Mouse (Mus musculus) thymus, adult 2 months (tissue): Measurements from ENCODE around the gene Actg2.

ENCODE experiments used
- CTCF ChIP-seq: fragments of 200-500 bp; IDR thresholded peaks from 2 replicates; pipeline ENCODE4 v1.5.1; 2012; ENCODE audit warnings: mild to moderate bottlenecking, control low read depth, low read length, moderate library complexity, borderline replicate concordance; ENCODE audit not compliant: control insufficient read depth, poor library complexity, insufficient read depth; ENCODE audit errors: extremely low read depth
- POLR2A ChIP-seq: fragments of 200-500 bp; IDR thresholded peaks from 2 replicates; pipeline ENCODE4 v1.6.1; 2012; ENCODE audit warnings: mild to moderate bottlenecking, low read length, control low read depth, moderate library complexity; ENCODE audit not compliant: control insufficient read depth, poor library complexity, insufficient read depth; ENCODE audit errors: extremely low read depth

DNA sequence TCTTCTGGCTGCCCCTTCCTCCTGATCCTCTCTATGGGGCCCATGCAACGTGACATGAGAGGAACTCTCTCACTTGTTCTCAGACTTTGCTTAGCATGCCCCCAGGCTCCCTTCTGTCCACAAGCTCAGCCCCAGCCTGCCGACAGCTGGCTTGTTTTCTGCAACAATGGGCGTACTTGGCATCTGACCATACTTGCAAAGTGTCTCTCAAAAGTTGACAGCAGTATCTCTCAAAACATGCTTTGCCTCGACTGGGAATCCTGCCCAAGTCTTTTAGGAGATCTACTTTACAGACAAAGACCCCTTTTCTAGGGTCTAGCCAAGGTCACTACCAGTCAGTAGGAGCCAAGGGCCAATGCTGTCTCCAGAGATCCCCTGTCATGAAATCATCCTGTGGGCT is 50.2 kb downstream of the Actg2 start:
- TF ChIP-seq CTCF, result no peak
- TF ChIP-seq POLR2A, result no peak
